Mouse (Mus musculus): ENCODE results near the gene Agbl4. TPM values are rescaled to one million over a fixed set of nuclear protein-coding genes. Genes with fewer than 3 reads are reported as not detected.

Gene Agbl4
- total and polyA plus RNA-seq, 2 experiments: not detected

- Histone ChIP-seq H3K4me1 (ENCODE audit: control insufficient read depth, insufficient read depth, low read length) (no peaks in the 10 kb centered on the region), H3K27me3 (ENCODE audit: control insufficient read depth, insufficient read depth, low read length) (no peaks in the 10 kb centered on the region), H3K9ac (ENCODE audit: low read depth, low read length) (no peak overlapping the region), H3K4me3 (ENCODE audit: insufficient read depth, low read depth, low read length) (no peak overlapping the region), H3K79me2 (ENCODE audit: control insufficient read depth, insufficient read depth, low read length) (no peaks in the 10 kb centered on the region), H3K36me3 (ENCODE audit: control insufficient read depth, insufficient read depth, low read length) (no peaks in the 10 kb centered on the region), H3K27ac (replicated peaks; ENCODE audit: insufficient read depth, low read depth, low read length) (no peak overlapping the region)
- no peak for TF ChIP-seq POLR2A (IDR thresholded peaks at IDR 0.05; ENCODE audit: extremely low read depth, insufficient read depth, low read length)
- TF ChIP-seq CTCF (IDR thresholded peaks at IDR 0.05; ENCODE audit: low read depth, low read length): no peak
- WGBS: 66% methylated on average over 6 of the region's 6 CpGs
- no peak for DNase-seq (ENCODE audit: extremely low read depth, low read depth, low spot score)
These were observed 677.3 kb downstream of the Agbl4 start for GRCm38 (mm10) chr4:111074701-111075154.

GRCm38 (mm10) chr4:111077810-111078209, 680.3 kb downstream of the Agbl4 start:
- Histone ChIP-seq H3K27me3 (ENCODE audit: control insufficient read depth, insufficient read depth, low read length) (no peaks in the 10 kb centered on the region), H3K27ac (replicated peaks; ENCODE audit: insufficient read depth, low read depth, low read length) (no peak overlapping the region), H3K79me2 (ENCODE audit: control insufficient read depth, insufficient read depth, low read length) (no peaks in the 10 kb centered on the region), H3K4me1 (ENCODE audit: control insufficient read depth, insufficient read depth, low read length) (no peaks in the 10 kb centered on the region), H3K36me3 (ENCODE audit: control insufficient read depth, insufficient read depth, low read length) (no peaks in the 10 kb centered on the region), H3K9ac (ENCODE audit: low read depth, low read length) (no peak overlapping the region), H3K4me3 (ENCODE audit: insufficient read depth, low read depth, low read length) (no peak overlapping the region)
- WGBS: 75% methylated on average over 3 of the region's 3 CpGs
- no peak for DNase-seq (ENCODE audit: extremely low read depth, low read depth, low spot score)
- TF ChIP-seq POLR2A (IDR thresholded peaks at IDR 0.05; ENCODE audit: extremely low read depth, insufficient read depth, low read length) (no peak), CTCF (IDR thresholded peaks at IDR 0.05; ENCODE audit: low read depth, low read length) (no peak)

GRCm38 (mm10) chr4:111085330-111085729, 687.9 kb downstream of the Agbl4 start:
- no peaks in the 10 kb centered on the region for H3K79me2 ChIP-seq (ENCODE audit: control insufficient read depth, insufficient read depth, low read length)
- no peak overlapping the region for H3K27ac ChIP-seq (replicated peaks; ENCODE audit: insufficient read depth, low read depth, low read length)
- DNase-seq (ENCODE audit: extremely low read depth, low read depth, low spot score): no peak
- WGBS: 95% methylated on average over 1 of the region's 1 CpGs
- H3K9ac ChIP-seq (ENCODE audit: low read depth, low read length): no peak overlapping the region
- no peaks in the 10 kb centered on the region for H3K4me1 ChIP-seq (ENCODE audit: control insufficient read depth, insufficient read depth, low read length)
- no peak overlapping the region for H3K4me3 ChIP-seq (ENCODE audit: insufficient read depth, low read depth, low read length)
- H3K36me3 ChIP-seq (ENCODE audit: control insufficient read depth, insufficient read depth, low read length): no peaks in the 10 kb centered on the region
- H3K27me3 ChIP-seq (ENCODE audit: control insufficient read depth, insufficient read depth, low read length): no peaks in the 10 kb centered on the region
- TF ChIP-seq CTCF (IDR thresholded peaks at IDR 0.05; ENCODE audit: low read depth, low read length) (no peak), POLR2A (IDR thresholded peaks at IDR 0.05; ENCODE audit: extremely low read depth, insufficient read depth, low read length) (no peak)

- WGBS: 55% methylated on average over 3 of the region's 3 CpGs
- no peak overlapping the region for H3K4me3 ChIP-seq (ENCODE audit: insufficient read depth, low read depth, low read length)
- H3K79me2 ChIP-seq (ENCODE audit: control insufficient read depth, insufficient read depth, low read length): no peaks in the 10 kb centered on the region
- no peak for TF ChIP-seq CTCF (IDR thresholded peaks at IDR 0.05; ENCODE audit: low read depth, low read length)
- no peak overlapping the region for H3K9ac ChIP-seq (ENCODE audit: low read depth, low read length)
- no peak for DNase-seq (ENCODE audit: extremely low read depth, low read depth, low spot score)
- H3K36me3 ChIP-seq (ENCODE audit: control insufficient read depth, insufficient read depth, low read length): no peaks in the 10 kb centered on the region
- H3K4me1 ChIP-seq (ENCODE audit: control insufficient read depth, insufficient read depth, low read length): no peaks in the 10 kb centered on the region
- no peak overlapping the region for H3K27ac ChIP-seq (replicated peaks; ENCODE audit: insufficient read depth, low read depth, low read length)
- H3K27me3 ChIP-seq (ENCODE audit: control insufficient read depth, insufficient read depth, low read length): no peaks in the 10 kb centered on the region
These were observed 739.0 kb downstream of the Agbl4 start for GRCm38 (mm10) chr4:111136217-111137147.

- no peak overlapping the region for H3K9ac ChIP-seq (ENCODE audit: low read depth, low read length)
- no peak overlapping the region for H3K4me3 ChIP-seq (ENCODE audit: insufficient read depth, low read depth, low read length)
- WGBS: 84% methylated on average over 1 of the region's 1 CpGs
- no peak overlapping the region for H3K27ac ChIP-seq (replicated peaks; ENCODE audit: insufficient read depth, low read depth, low read length)
- no peaks in the 10 kb centered on the region for H3K27me3 ChIP-seq (ENCODE audit: control insufficient read depth, insufficient read depth, low read length)
- no peaks in the 10 kb centered on the region for H3K4me1 ChIP-seq (ENCODE audit: control insufficient read depth, insufficient read depth, low read length)
- no peaks in the 10 kb centered on the region for H3K36me3 ChIP-seq (ENCODE audit: control insufficient read depth, insufficient read depth, low read length)
- no peaks in the 10 kb centered on the region for H3K79me2 ChIP-seq (ENCODE audit: control insufficient read depth, insufficient read depth, low read length)
- TF ChIP-seq POLR2A (IDR thresholded peaks at IDR 0.05; ENCODE audit: extremely low read depth, insufficient read depth, low read length): no peak
- DNase-seq (ENCODE audit: extremely low read depth, low read depth, low spot score): no peak
These were observed 750.3 kb downstream of the Agbl4 start for GRCm38 (mm10) chr4:111147748-111148147.

GRCm38 (mm10) chr4:111155859-111156258, 758.4 kb downstream of the Agbl4 start:
- Histone ChIP-seq H3K4me1 (ENCODE audit: control insufficient read depth, insufficient read depth, low read length) (no peaks in the 10 kb centered on the region), H3K36me3 (ENCODE audit: control insufficient read depth, insufficient read depth, low read length) (no peaks in the 10 kb centered on the region), H3K27ac (replicated peaks; ENCODE audit: insufficient read depth, low read depth, low read length) (no peak overlapping the region), H3K27me3 (ENCODE audit: control insufficient read depth, insufficient read depth, low read length) (no peaks in the 10 kb centered on the region), H3K9ac (ENCODE audit: low read depth, low read length) (no peak overlapping the region), H3K4me3 (ENCODE audit: insufficient read depth, low read depth, low read length) (no peak overlapping the region), H3K79me2 (ENCODE audit: control insufficient read depth, insufficient read depth, low read length) (no peaks in the 10 kb centered on the region)
- TF ChIP-seq POLR2A (IDR thresholded peaks at IDR 0.05; ENCODE audit: extremely low read depth, insufficient read depth, low read length) (no peak), CTCF (IDR thresholded peaks at IDR 0.05; ENCODE audit: low read depth, low read length) (no peak)
- 70% methylated on average over 1 of the region's 1 CpGs for WGBS
- no peak for DNase-seq (ENCODE audit: extremely low read depth, low read depth, low spot score)

All from liver, adult 2 months (tissue).